Mouse (Mus musculus) layer of hippocampus, adult 11-12 months (tissue): Measurements from ENCODE around the gene Srd5a2.

Source experiments
- DNase-seq: peaks from one replicate; pipeline ENCODE4 v3.0.0; 2022; ENCODE audit warnings: low spot score

Srd5a2 gene

DNA sequence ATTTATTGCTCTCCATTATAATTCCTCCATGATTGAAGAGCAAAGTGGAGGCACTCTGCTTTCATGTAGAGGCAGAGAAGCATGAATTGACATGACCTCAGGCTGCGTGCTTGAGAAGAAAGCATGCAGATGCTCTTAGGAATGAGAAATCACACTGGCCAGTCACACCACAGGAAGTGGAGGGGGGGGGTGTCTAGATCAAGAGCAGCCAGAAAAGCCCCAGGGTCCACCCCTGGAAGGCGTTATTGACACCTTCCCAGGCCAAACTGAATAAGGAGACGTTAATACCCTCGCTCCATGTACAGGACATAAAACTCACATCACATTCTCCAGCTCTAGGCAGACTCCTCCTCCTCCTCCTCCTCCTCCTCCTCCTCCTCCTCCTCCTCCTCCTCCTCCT is 63.2 kb downstream of the Srd5a2 start:
- DNase-seq: no peak

DNA sequence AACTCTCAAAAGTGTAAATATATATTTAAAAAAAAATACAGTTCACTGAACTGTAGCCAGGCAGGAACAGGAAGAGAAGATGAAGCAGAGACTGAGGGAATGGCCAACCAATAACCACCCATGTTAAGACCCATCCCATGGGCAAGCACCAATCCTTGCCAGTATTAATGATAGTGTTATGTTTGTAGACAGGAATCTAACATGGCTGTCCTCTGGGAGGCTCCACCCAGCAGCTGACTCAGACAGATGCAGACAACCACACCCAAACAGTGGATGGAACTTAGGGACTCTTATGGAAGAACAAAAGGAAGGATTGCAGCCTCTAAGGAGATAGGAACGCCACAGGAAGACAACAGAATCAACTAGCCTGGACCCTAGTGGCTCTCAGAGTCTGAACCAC is 64.8 kb downstream of the Srd5a2 start:
- DNase-seq: no peak

DNA sequence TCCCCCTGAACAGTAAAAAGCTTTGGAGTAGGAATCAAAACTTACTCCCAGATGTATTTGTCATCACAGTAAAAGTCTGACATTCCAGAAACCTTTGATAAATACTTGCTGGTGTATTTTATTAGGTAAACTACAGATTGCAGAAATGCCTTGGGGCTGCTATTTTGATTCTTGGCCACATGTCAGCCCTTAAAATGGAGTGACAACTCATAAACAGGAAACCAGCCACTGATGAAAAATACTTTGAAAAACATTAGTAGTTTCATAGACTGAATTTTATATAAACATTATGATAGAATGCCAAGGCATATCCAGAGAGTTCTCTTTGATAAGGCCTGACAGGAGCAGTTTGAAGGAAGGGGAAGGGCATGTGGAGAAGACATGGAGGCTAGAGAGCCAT is 71.7 kb downstream of the Srd5a2 start:
- no peak for DNase-seq

DNA sequence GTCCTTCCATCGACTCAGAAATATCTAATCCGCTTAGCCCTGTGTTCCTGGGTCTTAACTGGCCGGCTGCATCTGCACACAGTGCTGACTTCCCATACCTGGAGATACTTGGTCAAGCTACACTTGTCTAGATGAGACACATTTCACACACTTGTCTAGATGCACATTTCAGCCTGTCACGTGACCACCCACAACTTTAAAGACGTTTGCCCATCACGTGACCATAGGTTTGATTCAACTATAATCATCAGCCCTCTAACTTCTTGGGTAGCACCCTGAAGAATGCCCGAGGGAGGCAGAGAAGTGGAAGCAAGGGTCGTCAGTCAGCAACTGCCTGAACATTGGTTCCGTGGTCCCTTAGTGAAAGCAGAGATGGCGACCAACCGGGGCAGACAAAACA is 75.1 kb downstream of the Srd5a2 start:
- no peak for DNase-seq

DNA sequence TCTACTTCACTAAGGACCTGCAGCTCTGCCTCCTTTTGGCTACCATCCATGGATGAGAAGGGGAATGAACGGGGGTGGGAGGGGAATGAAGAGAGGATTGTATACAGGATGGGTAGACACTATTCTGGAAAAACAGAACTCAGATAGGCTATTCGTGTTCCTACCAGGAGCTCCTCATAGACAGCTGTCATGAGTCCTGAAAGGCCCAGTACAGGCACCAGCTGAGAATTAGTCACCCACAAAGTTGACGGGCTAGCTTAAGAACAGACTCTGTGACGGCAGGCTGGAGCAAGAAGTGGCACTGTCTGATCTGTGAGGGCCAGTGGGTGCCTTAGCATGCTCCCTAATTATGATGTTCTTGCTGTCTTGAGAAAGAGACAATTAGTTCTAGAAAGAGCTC is 76.4 kb downstream of the Srd5a2 start:
- no peak for DNase-seq

DNA sequence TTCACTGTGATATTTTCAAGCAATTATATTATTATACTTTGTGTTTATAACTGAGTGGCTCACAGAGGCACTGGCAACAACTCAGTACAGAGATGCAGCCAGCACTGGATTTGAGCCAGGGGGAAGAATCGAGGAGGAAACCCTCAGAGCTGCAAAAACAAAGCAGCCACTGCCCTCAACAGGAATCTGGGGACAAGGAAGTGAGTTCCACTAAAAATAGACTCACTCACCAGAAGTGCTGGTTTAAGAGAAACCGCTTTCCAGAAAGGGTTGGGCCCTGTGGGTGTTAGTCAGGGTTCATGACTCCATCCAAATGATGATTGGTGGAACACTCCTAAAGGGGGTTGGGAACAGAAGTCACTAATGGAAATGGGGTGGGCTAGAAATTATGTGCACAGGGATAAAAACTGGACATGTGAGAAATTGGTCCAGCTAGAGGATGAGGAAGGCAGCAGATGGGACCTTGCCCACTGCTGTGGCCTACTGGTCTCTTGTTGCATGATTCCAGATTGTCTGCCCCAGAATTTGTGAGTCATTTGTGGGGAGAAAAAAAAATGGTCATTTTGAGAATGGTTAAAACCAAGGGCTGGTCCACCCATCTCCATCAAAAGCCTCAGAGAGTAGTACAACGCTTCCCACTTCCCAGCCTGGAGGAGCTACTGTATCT is 77.2 kb downstream of the Srd5a2 start:
- DNase-seq: peak; percentile 56
